Mouse (Mus musculus) spleen, adult 10 weeks (tissue): ENCODE results near the gene Vmn1r227. TPM values are rescaled to one million over a fixed set of nuclear protein-coding genes. Genes with fewer than 3 reads are reported as not detected.

Source experiments
- polyA plus RNA-seq: library from polyadenylated mRNA; stranded (reverse); fragments of 350-450 nt; fragmentation: Illumina TruSeq; extraction: RNeasy Lipid Tissue Mini Kit (QIAGEN cat#74804); gene quantifications from one replicate; pipeline ENCODE4 v1.2.3, GENCODE M21; 2015; ENCODE audit warnings: low replicate concordance; ENCODE audit not compliant: insufficient read depth

The Vmn1r227 gene
- polyA plus RNA-seq: not detected

GRCm38 (mm10) chr17:20729543-20729942 lies at the start of gene Vmn1r227:
Vmn1r227 (plus strand) TSS chr17:20729843.

GRCm38 (mm10) chr17:20682543-20682942 lies 47.1 kb upstream of the Vmn1r227 start, which contains the start of gene Vmn1r226:
Vmn1r226 (plus strand) TSS chr17:20682843.

GRCm38 (mm10) chr17:20786057-20786456 lies 56.4 kb downstream of the Vmn1r227 start, which contains the start of gene Vmn1r228:
Vmn1r228 (minus strand) TSS chr17:20786157.

Other genes starting within 250 kb of the Vmn1r227 start
- not detected for gene Vmn2r108, start 248.5 kb upstream of the Vmn1r227 start, polyA plus RNA-seq
- gene Vmn1r225, start 231.7 kb upstream of the Vmn1r227 start, polyA plus RNA-seq: not detected
- gene Vmn2r109, start 165.1 kb upstream of the Vmn1r227 start, polyA plus RNA-seq: not detected
- not detected for gene Vmn2r110, start 133.4 kb upstream of the Vmn1r227 start, polyA plus RNA-seq
- not detected for gene Fpr-rs3, start 105.0 kb upstream of the Vmn1r227 start, polyA plus RNA-seq
- not detected for gene Vmn1r226, start 47.0 kb upstream of the Vmn1r227 start, polyA plus RNA-seq
- gene Vmn1r228, start 56.3 kb downstream of the Vmn1r227 start, polyA plus RNA-seq: not detected
- not detected for gene Vmn1r229, start 81.7 kb downstream of the Vmn1r227 start, polyA plus RNA-seq
- not detected for gene Vmn1r230, start 110.6 kb downstream of the Vmn1r227 start, polyA plus RNA-seq
- not detected for gene Vmn1r231, start 175.2 kb downstream of the Vmn1r227 start, polyA plus RNA-seq
- gene Vmn1r232, start 189.9 kb downstream of the Vmn1r227 start, polyA plus RNA-seq: not detected
- gene Ppp2r1a, start 215.5 kb downstream of the Vmn1r227 start, polyA plus RNA-seq: 136 TPM